Mouse (Mus musculus) ES-Bruce4 (cell line): Measurements from ENCODE around the gene Dennd5b. TPM values are rescaled to one million over a fixed set of nuclear protein-coding genes. Genes with fewer than 3 reads are reported as not detected.
"Not testable (repeated sequence)": the region's sequence is repeated elsewhere in the genome, so short reads cannot be mapped to it uniquely, and the experiment has no call there.

Source experiments
- H3K27ac ChIP-seq: 2 replicates; pipeline ENCODE4 v1.5.1; 2012; ENCODE audit warnings: low read length, inconsistent platforms; ENCODE audit not compliant: insufficient read depth
- H3K27me3 ChIP-seq: 2 replicates; pipeline ENCODE4 v1.6.1; 2012; ENCODE audit warnings: mild to moderate bottlenecking, low read length, inconsistent platforms; ENCODE audit not compliant: control insufficient read depth, poor library complexity, insufficient read depth, severe bottlenecking
- H3K36me3 ChIP-seq: 2 replicates; pipeline ENCODE4 v1.6.1; 2012; ENCODE audit warnings: inconsistent platforms, mild to moderate bottlenecking, low read length, moderate library complexity; ENCODE audit not compliant: control insufficient read depth, poor library complexity, insufficient read depth, severe bottlenecking
- H3K4me1 ChIP-seq: one replicate; pipeline ENCODE4 v1.8.1; 2011; ENCODE audit warnings: low read length; ENCODE audit not compliant: control insufficient read depth, insufficient read depth
- H3K4me3 ChIP-seq: 2 replicates; pipeline ENCODE4 v1.5.1; 2011; ENCODE audit warnings: low read depth, mild to moderate bottlenecking, low read length
- H3K9ac ChIP-seq: 2 replicates; pipeline ENCODE4 v1.6.1; 2012; ENCODE audit warnings: low read depth, mild to moderate bottlenecking, inconsistent platforms; ENCODE audit not compliant: poor library complexity, severe bottlenecking
- H3K9me3 ChIP-seq: replicated peaks from 2 replicates; pipeline ENCODE4 v1.6.1; 2012; ENCODE audit warnings: mild to moderate bottlenecking, low read length, inconsistent platforms; ENCODE audit not compliant: control insufficient read depth, poor library complexity, insufficient read depth, severe bottlenecking
- CTCF ChIP-seq: IDR thresholded peaks from one replicate; pipeline ENCODE4 v1.8.1; 2011; ENCODE audit warnings: low read depth, low read length
- EP300 ChIP-seq: IDR thresholded peaks from 2 replicates; pipeline ENCODE4 v1.6.1; 2011; ENCODE audit warnings: low read depth, low read length; ENCODE audit not compliant: insufficient read depth
- POLR2A ChIP-seq: IDR thresholded peaks from one replicate; pipeline ENCODE4 v1.8.1; 2011; ENCODE audit warnings: low read length; ENCODE audit not compliant: insufficient read depth
- polyA plus RNA-seq: library from polyadenylated mRNA; stranded (reverse); fragments of >200 nt; gene quantifications from 2 replicates; pipeline ENCODE4 v1.2.4, GENCODE M21; 2011; ENCODE audit warnings: low read depth; ENCODE audit not compliant: missing spikeins, insufficient read depth, insufficient read length

The Dennd5b gene
- polyA plus RNA-seq, 1 experiment: 13.2 TPM

- Histone ChIP-seq H3K36me3 (no peaks in the 10 kb centered on the region), H3K27ac (peak overlapping the region; percentile 99), H3K9ac (peak overlapping the region; percentile 97), H3K4me1 (peaks cover 1% of the 10 kb centered on the region), H3K4me3 (peak overlapping the region; percentile 48), H3K27me3 (no peaks in the 10 kb centered on the region), H3K9me3 (no peaks in the 10 kb centered on the region)
- TF ChIP-seq POLR2A (no peak), CTCF (no peak), EP300 (0 out of 2 replicates have a peak, but pooled peaks have one; percentile 48)
These were observed 109.7 kb downstream of the Dennd5b start for GRCm38 (mm10) chr6:148991660-148992372.

GRCm38 (mm10) chr6:148989792-148990491, 111.5 kb downstream of the Dennd5b start:
- H3K4me1 ChIP-seq, H3K9me3 ChIP-seq, H3K27me3 ChIP-seq, H3K4me3 ChIP-seq, H3K36me3 ChIP-seq: not testable (repeated sequence)
- peak overlapping the region; percentile 97; the same call in 1 of the 2 replicates for H3K9ac ChIP-seq
- peak overlapping the region; percentile 99 for H3K27ac ChIP-seq

GRCm38 (mm10) chr6:148986003-148986402, 115.5 kb downstream of the Dennd5b start:
- H3K27me3 ChIP-seq: no peaks in the 10 kb centered on the region
- no peak overlapping the region for H3K4me3 ChIP-seq
- TF ChIP-seq POLR2A (no peak), EP300 (no peak)
- H3K36me3 ChIP-seq: no peaks in the 10 kb centered on the region
- H3K9me3 ChIP-seq: no peaks in the 10 kb centered on the region
- H3K4me1 ChIP-seq: peaks cover 9% of the 10 kb centered on the region
- no peak overlapping the region for H3K9ac ChIP-seq
- peak overlapping the region; percentile 83 for H3K27ac ChIP-seq

GRCm38 (mm10) chr6:148980495-148980894, 121.0 kb downstream of the Dennd5b start:
- Histone ChIP-seq H3K9me3 (no peaks in the 10 kb centered on the region), H3K4me1 (peaks cover 9% of the 10 kb centered on the region), H3K9ac (no peak overlapping the region), H3K27ac (peak overlapping the region; percentile 19; the same call in 1 of the 2 replicates), H3K36me3 (no peaks in the 10 kb centered on the region), H3K27me3 (no peaks in the 10 kb centered on the region), H3K4me3 (no peak overlapping the region)
- TF ChIP-seq POLR2A (no peak), CTCF (no peak), EP300 (no peak)

GRCm38 (mm10) chr6:148975096-148975495, 126.4 kb downstream of the Dennd5b start:
- no peak overlapping the region for H3K4me3 ChIP-seq
- H3K27ac ChIP-seq: no peak overlapping the region
- H3K4me1 ChIP-seq: peaks cover 3% of the 10 kb centered on the region
- H3K9me3 ChIP-seq: no peaks in the 10 kb centered on the region
- no peaks in the 10 kb centered on the region for H3K27me3 ChIP-seq
- TF ChIP-seq EP300: no peak
- no peak for TF ChIP-seq POLR2A
- no peak for TF ChIP-seq CTCF
- no peak overlapping the region for H3K9ac ChIP-seq
- H3K36me3 ChIP-seq: no peaks in the 10 kb centered on the region

GRCm38 (mm10) chr6:148972891-148973290, 128.6 kb downstream of the Dennd5b start:
- no peaks in the 10 kb centered on the region for H3K27me3 ChIP-seq
- H3K9ac ChIP-seq: no peak overlapping the region
- H3K4me1 ChIP-seq: peaks cover 3% of the 10 kb centered on the region
- no peaks in the 10 kb centered on the region for H3K9me3 ChIP-seq
- H3K27ac ChIP-seq: 0 out of 2 replicates have a peak overlapping the region, but pooled peaks have one; percentile 40
- H3K4me3 ChIP-seq: no peak overlapping the region
- H3K36me3 ChIP-seq: no peaks in the 10 kb centered on the region
- TF ChIP-seq EP300 (no peak), POLR2A (no peak), CTCF (no peak)
